Mouse (Mus musculus): ENCODE measurements around the gene Chmp2b. TPM values are rescaled to one million over a fixed set of nuclear protein-coding genes. Genes with fewer than 3 reads are reported as not detected.

The Chmp2b gene
- 10 to 100 TPM; 48.4 to 60.7 (median 59.4) TPM for total RNA-seq (2022)

DNA sequence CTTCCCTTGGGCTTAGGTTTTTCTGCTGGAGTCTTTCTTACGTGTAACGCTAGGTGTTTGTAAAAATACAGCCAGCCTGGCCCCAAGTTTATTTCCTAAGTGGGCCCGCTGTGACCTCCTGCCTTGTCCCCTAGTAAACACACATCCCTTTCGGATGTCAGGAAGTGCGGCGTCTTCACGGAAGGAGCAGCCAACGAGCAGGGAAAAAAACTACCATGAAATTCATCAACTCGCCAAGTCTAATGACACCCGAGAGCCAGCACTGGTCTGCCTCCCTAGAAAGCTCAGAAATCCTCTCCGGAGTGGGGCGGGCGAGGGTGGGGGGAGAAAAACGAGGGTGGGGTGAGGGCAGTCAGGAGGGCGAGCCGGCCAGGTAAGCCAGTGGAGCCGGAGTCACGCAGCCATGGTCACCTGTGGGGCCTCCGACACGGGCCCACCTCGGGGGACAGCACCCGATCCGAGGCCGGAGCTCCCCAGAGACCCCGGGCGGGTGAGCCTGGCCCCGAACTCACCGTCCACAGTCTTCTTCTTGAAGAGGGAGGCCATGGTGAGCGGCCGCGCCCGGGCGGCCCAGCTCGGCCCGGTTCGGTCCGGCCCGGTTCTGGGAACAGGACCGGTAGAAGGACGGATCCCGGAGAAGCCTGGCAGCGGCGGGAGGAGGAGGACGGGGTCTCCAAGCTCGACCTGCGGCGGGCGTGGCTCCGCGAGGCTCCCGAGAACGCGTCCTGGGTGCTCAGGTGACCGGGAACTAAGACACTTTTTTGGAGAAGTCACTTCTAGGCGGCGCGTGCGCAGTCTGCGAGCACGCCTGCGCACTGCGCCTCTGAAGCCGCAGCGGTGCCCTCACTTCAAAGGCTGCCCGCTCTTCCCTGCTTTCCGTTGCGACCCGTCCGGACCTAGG, at the start of gene Chmp2b:
TSS of gene Chmp2b (minus strand) at position 764 of the 901 bp plus-strand sequence.
- peak; percentile 80 for DNase-seq

- DNase-seq = no peak
These were observed 49.2 kb upstream of the Chmp2b start for GRCm38 (mm10) chr16:65611678-65612077.

- no peak for DNase-seq
These were observed 38.3 kb upstream of the Chmp2b start for GRCm38 (mm10) chr16:65600798-65601197.

- no peak for DNase-seq
These were observed 23.8 kb upstream of the Chmp2b start for GRCm38 (mm10) chr16:65586111-65586865.

DNA sequence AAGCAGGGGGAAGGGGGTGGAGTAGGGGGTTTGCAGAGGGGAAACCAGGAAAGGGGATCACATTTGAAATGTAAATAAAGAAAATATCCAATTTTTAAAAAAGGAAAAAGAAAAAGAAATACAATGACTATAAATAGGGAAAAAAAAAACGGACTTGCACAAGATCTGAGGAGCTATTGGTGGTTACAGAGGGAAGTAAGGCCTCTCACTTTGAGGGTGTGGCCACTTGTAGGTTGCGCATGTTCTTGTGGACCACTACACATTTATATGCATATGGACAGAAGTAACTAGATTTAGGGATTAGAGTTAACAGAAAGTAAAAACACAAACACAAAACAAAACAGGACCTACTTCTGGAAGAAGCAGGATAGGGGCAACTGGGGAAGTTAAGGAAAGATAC, 23.2 kb upstream of the Chmp2b start:
- no peak for DNase-seq

DNA sequence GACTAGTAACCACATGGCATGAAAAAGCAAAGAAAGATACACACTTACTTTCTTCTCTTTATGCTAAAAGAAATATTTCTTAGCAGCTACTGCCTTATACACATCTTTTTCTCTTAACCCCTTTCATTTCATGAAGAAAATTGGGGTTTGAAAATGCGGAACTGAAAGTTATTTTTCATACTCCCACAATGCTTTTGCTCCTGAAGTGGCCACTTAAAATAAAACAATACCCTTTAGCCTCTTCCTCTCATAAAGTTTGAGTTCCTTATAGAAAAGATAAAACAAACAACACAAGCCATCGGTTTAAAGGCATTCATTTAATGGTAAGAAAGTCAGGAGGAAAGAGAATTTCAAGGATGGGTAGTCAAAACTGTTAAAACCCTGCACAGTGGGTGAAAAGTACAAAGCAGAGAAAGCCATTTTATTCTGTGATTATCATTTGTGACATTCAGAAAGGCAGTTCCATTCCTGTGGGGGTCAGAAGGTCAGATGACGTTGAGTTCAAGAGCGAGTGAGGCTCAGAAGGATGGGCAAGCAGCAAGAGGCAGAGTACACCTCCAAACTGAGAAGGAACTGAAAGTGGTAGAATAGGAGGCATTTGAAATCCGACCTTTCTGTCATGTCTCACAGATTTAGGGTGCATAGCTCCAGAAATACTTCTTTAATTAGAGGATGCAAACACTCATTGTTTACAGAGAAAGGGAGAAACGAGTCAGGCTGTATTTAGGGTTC, 14.9 kb upstream of the Chmp2b start:
- no peak for DNase-seq

DNA sequence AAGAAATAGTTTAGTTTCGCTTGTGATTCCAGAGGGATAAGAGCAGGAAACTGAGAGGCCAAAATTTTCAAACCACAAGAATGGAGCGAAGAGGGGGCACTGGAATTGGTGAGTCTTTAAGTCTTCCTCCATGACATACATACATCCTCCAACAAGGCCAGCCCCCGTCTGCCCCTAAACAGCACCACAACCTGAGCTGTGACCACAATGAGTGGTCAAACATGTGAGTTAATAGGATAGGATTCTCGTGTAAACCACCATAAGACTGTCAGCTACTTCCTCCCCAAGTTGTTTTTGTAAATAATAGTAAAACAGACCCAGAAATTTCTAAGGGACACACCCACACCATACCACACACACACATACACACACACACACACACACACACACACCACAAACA, 6.3 kb upstream of the Chmp2b start:
- DNase-seq = no peak

DNA sequence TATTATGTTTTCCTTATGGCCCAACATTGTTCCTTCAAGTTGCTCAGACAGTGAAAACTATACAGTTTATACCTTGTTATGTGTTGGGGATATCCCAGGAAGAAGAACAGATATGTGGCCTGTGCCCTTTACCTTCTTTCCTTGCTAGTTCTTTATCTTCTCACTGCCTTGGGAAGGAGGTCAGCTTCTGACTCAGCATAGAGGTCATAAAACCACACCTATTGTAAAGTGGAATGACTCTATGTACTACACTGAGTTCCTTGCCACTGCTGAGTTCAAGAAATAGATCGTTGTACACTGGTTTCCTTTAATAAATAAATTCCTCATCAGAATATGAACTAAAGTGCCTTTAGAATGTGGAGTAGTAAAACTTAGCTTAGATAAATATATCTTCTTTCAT, 2.4 kb upstream of the Chmp2b start:
- no peak for DNase-seq

- DNase-seq = no peak
These were observed 1.8 kb upstream of the Chmp2b start for GRCm38 (mm10) chr16:65564306-65564705.

- no peak for DNase-seq
These were observed 309 bp upstream of the Chmp2b start for GRCm38 (mm10) chr16:65562864-65563206.

DNA sequence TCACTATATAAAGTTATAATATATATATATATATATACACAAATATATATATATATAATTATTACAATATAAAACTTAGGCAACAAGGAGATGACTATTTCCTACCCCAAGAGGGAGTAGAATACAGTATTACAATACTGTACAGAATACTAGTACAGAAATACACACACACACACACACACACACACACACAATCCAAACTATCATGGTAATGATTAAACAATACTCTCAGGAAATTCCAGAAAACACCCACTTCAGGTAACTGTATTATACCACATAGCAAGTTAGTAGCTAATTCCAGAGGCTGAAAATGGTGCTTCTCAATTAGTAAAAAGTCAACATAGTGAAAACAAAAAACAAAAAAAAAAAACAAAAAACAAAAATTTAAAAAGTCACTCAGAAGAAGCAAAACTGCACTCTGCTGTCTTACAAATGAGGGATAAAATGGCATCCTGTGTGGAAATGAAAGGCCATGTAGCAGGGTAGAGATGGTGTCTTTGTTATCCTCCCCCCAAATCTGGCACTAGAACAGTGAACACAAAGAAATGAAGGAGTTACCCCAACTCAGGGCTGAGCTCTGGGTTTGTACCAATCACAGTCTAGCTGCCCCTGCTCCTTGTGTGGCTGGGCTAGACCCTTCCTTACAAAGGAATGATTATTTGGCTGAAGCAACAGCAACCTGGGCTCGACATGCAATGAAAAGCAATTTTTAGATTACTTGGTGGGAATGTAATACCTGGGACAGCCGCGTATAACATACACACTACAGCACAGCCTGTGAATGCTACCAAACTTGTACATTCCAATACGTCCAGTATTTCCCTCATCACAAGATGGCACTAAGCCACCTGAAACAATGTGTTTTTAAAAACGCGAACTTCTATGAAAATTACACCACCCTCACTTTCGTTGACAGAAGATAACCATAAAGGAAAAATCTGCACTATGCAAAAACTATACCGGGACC, 1.2 kb downstream of the Chmp2b start:
- no peak for DNase-seq

DNA sequence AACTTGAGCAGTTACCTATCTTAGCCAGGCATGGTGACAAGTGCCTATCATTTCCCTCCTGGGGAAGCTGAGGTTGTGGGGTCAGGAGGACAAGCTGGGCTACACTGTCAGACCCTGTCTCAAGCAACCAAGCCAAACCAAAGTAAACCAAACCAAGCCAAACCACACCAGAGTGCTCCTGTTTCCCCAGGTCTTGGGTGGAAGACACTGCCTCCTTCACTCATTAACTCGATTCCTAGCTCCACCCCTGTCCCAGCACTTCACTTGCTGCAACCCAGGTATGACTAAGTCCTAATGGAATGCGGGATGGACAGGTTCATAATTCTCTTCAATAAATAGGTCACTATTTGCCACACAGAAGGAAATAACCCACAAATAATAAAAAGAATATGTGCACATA, 2.9 kb downstream of the Chmp2b start:
- DNase-seq = no peak

- no peak for DNase-seq
These were observed 5.2 kb downstream of the Chmp2b start for GRCm38 (mm10) chr16:65557369-65557768.

DNA sequence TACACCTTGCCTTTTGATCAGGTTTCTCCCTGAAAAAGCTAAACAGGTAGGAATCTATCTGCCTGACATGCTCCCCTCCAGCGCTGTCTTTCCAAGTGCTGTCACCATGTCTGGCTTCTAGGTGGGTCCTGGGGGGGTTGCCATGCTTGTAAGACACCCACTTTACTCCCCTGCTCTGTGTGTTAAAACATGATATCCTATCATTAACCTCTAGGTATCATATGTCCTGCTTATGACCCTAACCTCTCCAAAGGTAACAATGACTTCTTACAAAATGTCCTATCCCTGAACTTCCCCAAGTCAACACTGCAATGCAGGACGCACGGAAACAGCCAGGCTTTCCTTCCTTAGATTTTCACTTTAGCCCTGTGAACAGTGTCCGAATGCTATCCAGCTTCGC, 8.3 kb downstream of the Chmp2b start:
- no peak for DNase-seq

DNA sequence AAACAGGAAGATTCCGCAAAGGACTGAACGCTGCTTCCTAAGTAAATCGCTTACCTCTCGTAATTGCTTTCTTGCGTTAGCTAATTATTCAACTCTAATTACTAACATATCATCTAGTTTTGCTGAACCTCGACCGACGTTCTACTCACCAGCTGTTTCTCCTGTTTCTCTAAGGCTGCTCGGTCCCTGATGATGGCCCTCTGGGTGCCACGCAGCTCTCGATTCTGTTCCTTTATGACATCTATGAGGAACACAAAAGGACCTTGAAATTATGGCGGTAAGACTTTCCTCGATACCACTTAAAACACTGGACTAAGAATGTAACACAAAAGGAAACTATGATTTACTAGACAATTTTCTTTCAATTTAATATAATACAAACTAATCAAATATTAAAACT, 11.7 kb downstream of the Chmp2b start:
- no peak for DNase-seq

- no peak for DNase-seq
These were observed 13.6 kb downstream of the Chmp2b start for GRCm38 (mm10) chr16:65548960-65549359.

DNA sequence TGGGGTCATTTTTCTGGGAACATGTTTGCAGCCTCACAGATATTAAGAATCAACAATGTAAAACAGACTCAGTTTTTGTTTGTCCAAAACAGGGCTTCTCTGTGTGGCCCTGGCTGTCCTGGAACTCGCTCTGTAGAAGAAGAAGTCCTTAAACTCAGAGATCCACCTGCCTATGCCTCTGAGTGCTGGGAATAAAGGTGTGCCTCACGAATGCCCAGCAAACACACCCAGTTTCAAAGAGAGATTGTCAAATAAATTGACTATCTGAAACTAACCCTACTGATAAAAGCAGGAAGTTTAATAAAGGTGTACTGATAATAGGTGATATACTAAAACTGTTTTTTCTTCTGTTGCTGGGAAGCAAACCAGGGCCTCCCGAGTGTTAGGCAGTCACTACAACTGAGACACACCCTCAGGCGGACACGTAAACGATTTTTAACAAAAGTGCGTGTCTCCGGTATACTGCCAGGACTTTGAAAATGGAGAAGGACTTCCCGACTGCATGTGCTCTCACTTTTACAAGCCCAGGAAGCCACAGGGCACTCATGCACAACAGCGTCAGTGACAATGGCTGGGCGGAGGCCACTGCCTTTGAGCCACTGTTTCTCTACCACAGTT, 18.7 kb downstream of the Chmp2b start:
- DNase-seq = no peak

DNA sequence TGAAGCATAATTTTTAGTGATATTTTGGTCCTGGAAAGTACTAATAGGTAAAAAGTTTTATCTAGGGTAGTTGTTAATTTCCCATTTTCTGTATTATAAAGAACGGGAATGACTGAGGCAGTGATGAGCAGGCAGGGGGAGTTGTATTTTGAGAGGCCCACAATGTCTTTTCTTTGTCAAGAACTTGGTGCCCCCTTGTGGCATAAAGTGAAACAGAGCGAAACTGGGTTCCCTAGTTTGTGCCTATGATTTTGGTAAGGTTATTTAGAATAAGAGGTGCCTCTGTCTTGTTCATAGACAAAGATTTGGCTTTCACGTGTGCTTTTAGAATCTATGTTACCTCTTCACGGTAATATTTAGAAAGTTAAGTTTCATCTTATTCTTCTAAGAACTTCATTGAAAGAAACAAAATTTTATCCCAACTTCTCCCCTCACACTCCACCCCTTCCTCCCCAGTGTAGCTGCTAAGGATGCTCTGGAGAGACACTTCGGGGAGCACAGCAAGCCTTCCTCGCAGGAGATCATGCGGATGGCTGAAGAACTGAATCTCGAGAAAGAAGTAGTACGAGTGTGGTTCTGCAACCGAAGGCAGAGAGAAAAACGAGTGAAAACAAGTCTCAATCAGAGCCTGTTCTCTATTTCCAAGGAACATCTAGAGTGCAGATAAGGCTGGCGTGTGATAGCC, 29.1 kb downstream of the Chmp2b start:
- DNase-seq = no peak

DNA sequence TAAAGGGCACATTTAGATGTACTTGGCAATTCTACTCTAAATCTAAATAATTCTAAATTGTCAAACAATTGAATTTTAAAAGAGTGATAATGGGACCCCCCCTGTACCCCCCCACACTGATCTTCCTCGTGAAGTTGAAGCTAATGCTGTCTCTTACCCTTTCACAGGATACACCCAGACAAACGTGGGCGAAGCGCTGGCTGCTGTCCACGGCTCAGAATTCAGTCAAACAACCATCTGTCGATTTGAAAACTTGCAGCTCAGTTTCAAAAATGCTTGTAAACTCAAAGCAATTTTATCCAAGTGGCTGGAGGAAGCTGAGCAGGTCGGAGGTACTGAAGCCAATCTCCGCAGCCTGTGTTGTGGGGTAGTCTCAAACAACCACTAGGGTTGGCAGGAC, 30.9 kb downstream of the Chmp2b start:
- DNase-seq = no peak

DNA sequence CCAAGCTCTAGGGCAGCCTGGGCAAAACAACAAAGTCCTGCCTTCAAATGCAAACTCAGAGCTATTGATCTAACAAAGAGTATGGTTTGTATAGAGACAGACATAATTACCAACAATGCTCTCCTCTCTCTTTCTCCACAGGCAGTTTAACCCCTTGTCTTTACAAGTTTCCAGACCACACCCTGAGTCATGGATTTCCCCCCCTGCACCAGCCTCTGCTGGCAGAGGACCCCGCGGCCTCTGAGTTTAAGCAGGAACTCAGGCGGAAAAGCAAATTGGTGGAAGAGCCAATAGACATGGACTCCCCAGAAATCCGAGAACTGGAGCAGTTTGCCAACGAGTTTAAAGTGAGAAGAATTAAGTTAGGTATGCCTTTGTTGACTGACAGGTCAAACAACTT, 32.9 kb downstream of the Chmp2b start:
- no peak for DNase-seq

- DNase-seq = no peak
These were observed 35.8 kb downstream of the Chmp2b start for GRCm38 (mm10) chr16:65526695-65527094.
